Mouse (Mus musculus) urinary bladder, adult 18-20 months (tissue): Measurements from ENCODE around the gene Lrsam1.

Experiments used
- DNase-seq, 2 experiments: peaks; one replicate each; pipeline ENCODE4 v3.0.0; 2022; ENCODE audit warnings: low spot score in 2 of 2, mixed read lengths in 2 of 2

The Lrsam1 gene

DNA sequence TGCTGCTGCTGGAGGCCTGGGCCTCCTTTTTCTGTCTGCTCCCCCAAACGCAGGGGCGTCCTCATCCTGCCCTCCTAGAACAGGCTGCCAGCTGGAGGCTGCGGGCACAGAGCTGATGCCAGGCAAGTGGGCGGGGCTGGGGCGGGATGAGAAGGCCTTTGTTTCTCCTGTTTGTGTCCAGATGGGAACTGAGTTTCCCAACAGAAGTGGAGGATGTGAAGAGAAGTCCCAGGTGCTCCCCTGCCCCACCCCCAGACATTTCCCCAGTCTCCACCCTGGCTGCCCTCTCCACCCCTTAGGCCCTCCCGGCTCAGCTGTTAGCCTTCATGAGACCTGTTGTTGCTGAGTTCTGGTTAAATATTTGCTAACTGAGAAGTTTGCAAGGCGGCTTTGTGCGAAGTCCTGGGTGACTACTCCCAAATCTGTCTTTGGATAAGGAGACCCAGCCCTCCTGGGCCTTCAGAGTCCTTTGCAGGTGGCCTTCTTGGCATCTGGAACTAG lies 65.8 kb downstream of the Lrsam1 start:
- DNase-seq = no peak

- DNase-seq = no peak
Observed at GRCm38 (mm10) chr2:32894097-32894496, 67.3 kb downstream of the Lrsam1 start.

- no peak for DNase-seq
Observed at GRCm38 (mm10) chr2:32892490-32892889, 68.9 kb downstream of the Lrsam1 start.

DNA sequence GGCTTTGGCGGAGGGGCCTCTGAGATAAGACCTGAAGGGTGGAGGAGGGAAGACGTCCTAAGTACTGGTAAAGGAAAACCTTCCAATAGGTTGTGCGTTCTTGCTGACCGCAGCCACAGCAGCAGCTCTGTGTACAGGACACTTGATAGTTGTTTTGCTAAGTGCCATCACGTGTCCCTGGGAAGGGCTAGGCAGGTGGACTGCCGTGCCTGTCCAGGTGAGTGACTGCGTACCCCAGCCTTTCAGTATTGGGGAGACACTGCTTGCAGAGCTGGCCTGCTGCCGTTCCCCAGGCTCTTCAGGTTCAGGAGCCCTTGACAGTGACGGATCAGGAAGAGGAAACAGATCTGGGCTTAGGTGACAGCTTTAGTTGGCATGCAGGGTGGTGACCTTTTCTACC lies 70.1 kb downstream of the Lrsam1 start:
- DNase-seq = no peak

- DNase-seq = no peak
Observed at GRCm38 (mm10) chr2:32890280-32890679, 71.1 kb downstream of the Lrsam1 start.

DNA sequence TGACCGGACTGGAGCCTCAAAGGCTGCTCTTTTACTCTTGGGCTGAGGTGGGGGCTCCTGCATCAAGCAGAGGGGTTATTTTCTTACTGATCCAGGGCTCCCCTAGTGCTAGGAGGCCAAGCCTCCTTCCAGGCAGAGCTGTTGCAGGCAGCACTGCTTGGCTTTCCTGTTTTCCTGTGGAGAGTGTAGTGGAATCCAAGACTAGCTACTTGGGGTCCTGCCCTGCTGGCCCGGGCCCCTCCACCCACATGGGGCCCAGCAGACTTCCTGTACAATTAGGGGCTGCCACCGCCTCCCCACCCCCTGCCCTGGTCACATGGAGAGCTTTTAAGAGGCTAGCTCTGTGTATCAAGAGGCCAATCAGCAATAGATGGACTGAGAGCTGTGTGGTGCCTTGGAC lies 72.9 kb downstream of the Lrsam1 start:
- no peak for DNase-seq

GRCm38 (mm10) chr2:32888029-32888428 lies 73.4 kb downstream of the Lrsam1 start:
- DNase-seq = no peak

DNA sequence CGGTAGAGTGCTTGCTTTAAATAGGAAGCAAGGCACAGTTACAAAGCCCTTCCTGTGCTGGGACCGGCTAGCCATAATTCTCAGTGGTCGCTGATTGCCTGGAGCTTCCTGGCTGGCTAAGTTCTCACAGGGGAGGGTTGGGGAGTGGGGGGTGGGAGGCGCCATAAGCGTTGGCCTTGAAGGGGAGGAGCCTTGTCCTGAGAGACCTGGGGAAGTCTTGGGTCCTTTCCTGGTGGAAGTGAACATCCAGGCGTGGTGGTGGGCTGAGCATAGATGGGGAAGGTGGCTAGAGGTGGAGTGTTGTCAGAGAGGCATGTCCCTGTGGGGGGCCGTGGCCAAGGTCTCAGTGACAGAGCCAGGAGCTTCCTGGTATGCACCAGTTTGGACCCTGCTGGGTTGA lies 76.7 kb downstream of the Lrsam1 start:
- DNase-seq = no peak

DNA sequence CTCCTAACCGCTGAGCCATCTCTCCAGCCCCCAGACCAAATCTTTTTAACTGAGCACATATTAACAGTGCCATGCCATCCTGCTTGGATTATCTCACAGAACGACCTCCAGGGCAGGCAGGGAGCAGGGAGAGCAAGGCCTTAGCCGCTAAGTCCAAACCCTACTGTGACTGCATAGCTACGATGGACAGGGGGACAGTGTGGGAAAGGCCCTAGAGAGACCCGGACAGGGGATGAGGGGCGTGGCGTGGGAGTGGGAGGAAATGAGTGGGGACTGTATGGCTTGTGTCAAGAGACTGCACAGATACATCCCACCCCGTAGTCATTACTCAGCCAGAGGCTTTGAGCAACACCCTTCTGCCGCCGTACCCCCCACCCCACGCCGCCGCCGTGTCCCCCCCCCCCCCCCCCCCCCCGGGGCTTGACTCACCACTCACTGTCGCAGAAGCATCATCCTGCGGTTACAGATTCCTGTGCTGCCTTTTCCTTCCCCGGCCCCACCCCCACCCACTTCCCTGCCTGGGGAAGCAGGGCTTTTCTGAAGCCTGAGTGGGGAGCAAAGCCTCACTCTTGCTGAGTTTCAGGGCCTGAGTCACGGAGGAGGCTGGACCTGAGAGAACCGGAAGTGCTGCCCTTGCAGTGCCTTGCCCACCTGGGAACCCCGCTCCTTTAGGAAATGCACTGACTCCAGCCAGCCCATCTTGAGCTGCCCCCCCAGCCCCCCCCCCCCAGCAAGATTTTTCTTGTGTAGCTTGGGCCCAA lies 79.0 kb downstream of the Lrsam1 start:
- no peak for DNase-seq

- peak in 1 of 2 experiments; percentile 78 for DNase-seq
Observed at GRCm38 (mm10) chr2:32881723-32882122, 79.7 kb downstream of the Lrsam1 start.

DNA sequence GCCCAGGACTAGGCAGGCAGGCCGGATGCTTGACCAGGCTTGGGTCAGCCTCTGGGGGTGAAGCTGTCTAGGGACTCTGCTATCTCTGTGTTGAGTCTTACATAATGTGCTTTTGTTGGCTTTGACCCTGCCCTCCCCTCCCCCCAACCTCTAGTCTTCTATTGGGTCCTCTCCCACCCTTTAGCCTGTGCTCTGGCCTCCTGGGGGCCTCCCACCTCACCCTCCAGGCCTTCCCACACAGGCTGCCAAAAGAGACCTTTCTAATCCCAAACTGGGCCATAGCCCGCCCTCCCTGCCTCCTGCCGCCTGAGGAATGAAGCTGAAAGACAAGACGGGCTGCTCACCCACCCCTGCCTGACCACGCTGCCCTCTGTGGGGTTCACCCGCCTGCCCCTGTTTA lies 80.4 kb downstream of the Lrsam1 start:
- no peak for DNase-seq

GRCm38 (mm10) chr2:32879593-32879992 lies 81.8 kb downstream of the Lrsam1 start:
- no peak for DNase-seq

GRCm38 (mm10) chr2:32878396-32878795 lies 83.0 kb downstream of the Lrsam1 start:
- peak in 1 of 2 experiments; percentile 73 for DNase-seq

- DNase-seq = no peak
Observed at GRCm38 (mm10) chr2:32877761-32878393, 83.5 kb downstream of the Lrsam1 start.

DNA sequence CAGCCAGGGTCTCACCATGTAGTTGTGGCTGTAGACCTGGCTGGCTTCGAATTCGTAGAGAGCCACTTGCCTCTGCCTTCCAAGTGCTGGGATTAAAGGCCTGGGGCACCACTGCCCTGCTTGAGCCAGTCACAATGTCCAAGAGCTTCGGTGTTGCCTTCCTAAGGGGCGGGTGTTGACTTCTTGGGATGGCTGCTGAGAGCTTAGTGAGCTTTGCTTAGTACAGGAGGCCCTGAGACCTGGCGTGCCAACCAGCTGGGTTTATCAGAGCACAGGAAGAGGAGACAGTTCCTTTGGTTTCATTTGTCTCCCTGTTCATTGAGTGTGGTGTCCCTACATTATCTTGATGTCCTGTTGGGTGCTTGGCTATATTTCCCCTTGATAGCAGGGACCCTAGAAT lies 84.1 kb downstream of the Lrsam1 start:
- DNase-seq = no peak

DNA sequence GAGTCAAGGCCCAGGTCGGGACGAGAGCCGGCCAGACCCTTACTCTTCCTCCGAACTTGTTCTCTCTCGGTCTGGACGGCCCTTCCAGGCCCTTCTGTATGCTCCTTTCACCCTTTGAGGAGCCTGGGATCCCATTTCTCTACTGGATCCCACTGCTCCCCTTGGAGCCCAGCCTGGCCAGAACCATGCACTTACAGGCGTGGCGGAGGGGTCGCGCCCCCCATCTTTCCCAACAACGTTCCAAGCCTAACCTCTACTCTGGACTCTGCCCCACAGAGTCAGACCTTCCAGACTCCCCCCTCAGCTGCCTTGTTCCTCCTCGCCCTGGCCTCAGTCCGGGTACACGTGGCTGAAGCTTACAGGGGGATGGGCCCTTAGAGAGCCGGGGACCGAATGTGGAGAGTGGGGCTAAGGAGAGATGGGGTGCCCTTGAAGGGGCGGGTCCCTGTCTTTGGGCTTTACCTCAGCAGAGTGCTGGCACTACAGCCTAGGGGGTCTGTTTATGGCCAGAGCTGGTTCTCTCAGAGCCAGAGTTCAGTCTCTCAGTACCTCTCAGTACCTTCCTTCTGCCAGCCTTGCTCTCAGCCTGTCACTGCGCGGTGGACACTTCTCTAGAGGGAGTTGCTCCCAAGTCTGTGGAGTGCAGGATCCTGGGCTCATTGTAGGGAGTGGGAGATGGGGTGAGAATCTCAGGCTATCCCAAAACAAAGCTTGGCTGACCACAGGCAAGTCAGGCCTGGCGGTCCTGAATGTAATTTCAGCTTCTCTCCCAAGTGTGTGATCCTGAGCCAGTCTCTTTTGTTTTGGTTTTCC lies 84.7 kb downstream of the Lrsam1 start:
- DNase-seq = no peak

GRCm38 (mm10) chr2:32875675-32876489 lies 85.5 kb downstream of the Lrsam1 start, which contains the start of gene Fam129b:
TSS of gene Fam129b (plus strand) at chr2:32876114.
- peak; percentile 84 to 86 for DNase-seq
